Mouse (Mus musculus) left cerebral cortex, adult 9 months (tissue): ENCODE measurements around the gene Gpr156.
A peak's percentile ranks its signal among the peaks of the same experiment; 100 is the strongest.

Experiments used
- DNase-seq, 2 experiments: peaks; one replicate each; pipeline ENCODE4 v3.0.0; 2022; ENCODE audit warnings: low spot score in 2 of 2

The Gpr156 gene

DNA sequence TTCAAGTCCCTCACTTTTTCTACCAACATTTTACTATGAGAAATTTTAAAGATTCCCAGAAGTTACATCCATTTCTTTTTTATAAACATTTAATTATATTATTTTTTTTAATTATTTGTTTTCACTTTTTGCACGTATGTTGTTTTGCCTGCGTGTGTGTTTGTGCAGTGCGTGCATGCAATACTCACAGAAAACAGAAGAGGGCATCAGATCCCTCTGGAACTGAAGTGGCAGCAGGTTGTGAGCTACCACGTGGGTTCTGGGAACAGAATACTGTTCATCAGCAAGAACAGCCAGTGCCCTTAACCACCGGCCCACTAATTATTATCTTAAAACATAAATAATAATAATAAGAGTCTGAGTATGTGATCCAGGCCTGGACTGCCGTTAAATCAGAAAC lies 2.7 kb downstream of the Gpr156 start:
- no peak for DNase-seq

- no peak for DNase-seq
Observed at GRCm38 (mm10) chr16:37920842-37921409, 4.6 kb downstream of the Gpr156 start.

DNA sequence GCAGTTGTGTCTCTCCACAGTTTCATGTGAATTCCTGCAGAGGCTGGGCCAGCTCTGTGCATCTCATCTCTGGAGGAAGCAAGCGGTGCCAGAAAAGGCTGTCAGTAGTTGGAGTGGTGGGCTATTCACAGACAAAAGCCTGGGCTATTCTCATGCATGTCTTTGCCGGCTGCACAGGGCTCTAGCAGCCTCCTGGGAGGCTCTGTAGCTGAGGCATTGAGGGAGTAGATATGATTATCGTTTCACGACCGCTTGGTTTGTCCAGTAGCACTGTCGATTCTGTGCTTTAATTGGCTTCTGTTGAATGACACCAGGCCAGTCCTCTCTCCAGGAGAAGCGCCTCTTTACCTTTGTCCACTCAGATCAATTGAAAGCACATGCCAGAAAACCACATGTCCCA lies 9.8 kb downstream of the Gpr156 start:
- no peak for DNase-seq

GRCm38 (mm10) chr16:37927117-37927516 lies 10.8 kb downstream of the Gpr156 start:
- DNase-seq, result no peak

GRCm38 (mm10) chr16:37929006-37929405 lies 12.7 kb downstream of the Gpr156 start:
- DNase-seq, result no peak

DNA sequence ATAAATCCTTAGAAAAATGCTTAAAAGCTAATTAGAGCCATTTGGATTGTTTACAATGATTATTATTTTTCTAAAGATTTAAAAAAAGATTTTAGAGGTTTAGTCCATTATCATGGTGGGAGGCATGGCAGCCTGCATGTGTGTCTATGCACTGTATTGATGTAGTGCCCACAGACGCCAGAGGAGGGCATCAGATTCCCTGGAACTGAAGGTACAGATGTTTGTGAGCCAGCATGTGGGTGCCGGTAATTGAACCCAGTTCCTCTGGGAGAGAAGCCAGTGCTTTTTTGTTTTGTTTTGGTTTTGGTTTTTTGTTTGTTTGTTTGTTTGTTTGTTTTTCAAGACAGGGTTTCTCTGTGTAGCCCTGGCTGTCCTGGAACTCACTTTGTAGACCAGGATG lies 13.3 kb downstream of the Gpr156 start:
- DNase-seq, result no peak

DNA sequence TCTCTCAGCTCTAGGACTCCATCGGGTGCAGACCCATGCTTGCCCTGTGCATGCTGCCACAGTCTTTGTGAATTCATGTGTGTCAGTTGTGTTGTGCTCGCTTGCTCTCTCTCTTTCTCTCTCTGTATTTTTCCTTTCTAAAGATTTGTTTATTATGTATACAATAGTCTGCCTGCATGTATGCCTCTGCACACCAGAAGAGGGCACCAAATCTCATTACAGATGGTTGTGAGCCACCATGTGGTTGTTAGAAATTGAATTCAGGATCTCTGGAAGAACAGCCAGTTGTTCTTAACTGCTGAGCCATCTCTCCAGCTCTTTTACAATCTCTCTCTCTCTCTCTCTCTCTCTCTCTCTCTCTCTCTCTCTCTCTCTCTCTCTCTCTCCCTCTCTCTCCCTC lies 18.6 kb downstream of the Gpr156 start:
- no peak for DNase-seq

GRCm38 (mm10) chr16:37937276-37937675 lies 21.0 kb downstream of the Gpr156 start:
- no peak for DNase-seq

- peak; percentile 79 to 81 for DNase-seq
Observed at GRCm38 (mm10) chr16:37938125-37939081, 22.1 kb downstream of the Gpr156 start.

- DNase-seq, result peak in 1 of 2 experiments; percentile 12
Observed at GRCm38 (mm10) chr16:37939082-37939863, 23.0 kb downstream of the Gpr156 start.

GRCm38 (mm10) chr16:37940291-37940690 lies 24.0 kb downstream of the Gpr156 start:
- DNase-seq, result no peak

- DNase-seq, result no peak
Observed at GRCm38 (mm10) chr16:37943701-37944100, 27.4 kb downstream of the Gpr156 start.

- peak in 1 of 2 experiments; percentile 40 for DNase-seq
Observed at GRCm38 (mm10) chr16:37945031-37945796, 28.9 kb downstream of the Gpr156 start.

GRCm38 (mm10) chr16:37947160-37947559 lies 30.9 kb downstream of the Gpr156 start:
- DNase-seq, result peak in 1 of 2 experiments; percentile 25

- no peak for DNase-seq
Observed at GRCm38 (mm10) chr16:37948365-37948764, 32.1 kb downstream of the Gpr156 start.

- DNase-seq, result no peak
Observed at GRCm38 (mm10) chr16:37951171-37951570, 34.9 kb downstream of the Gpr156 start.

- DNase-seq, result no peak
Observed at GRCm38 (mm10) chr16:37953186-37953585, 36.9 kb downstream of the Gpr156 start.

DNA sequence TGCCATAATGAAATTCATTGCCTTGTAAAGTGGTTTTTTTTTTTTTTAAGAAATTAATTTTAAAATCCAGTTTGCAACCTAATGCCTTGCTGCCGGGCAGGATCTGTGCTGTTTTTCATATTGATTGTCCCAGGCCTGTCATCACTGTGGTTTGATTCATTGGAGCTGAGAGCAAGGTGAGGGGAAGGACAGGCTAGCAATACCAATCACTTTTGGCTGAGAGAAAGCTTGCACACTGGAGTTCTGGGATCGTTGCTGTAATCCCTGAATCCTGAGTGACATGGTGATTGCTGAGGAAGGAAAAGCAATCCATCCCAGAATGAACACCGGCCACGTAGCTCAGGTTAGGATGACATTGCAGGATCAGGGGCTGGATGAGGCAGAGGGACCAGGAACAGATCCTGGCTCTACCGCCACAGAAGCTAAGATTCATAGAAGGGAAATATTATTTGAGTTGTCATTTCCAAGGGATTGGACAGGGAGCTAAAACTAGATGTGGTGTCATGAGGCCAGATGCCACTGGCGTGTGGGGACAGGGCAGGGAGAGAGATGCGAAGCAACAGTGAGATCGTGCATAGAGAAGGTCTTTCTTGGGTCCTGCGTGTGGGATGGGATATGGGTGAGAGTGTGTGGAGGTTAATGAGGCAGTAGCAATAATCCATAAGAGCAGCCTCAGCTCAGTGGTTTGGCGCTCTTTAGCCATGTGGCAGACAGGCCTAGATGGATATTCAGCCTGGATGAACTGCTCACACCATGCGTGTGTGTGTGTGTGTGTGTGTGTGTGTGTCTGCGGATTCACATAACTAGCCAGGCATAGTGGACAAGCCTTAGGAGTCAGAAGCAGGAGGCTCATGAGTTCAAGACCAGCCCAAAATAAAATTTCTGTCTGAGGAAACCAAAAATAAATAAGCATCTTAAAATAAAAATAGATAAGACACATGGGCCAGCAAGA lies 38.0 kb downstream of the Gpr156 start:
- DNase-seq, result no peak

- DNase-seq, result no peak
Observed at GRCm38 (mm10) chr16:37955336-37955917, 39.1 kb downstream of the Gpr156 start.

DNA sequence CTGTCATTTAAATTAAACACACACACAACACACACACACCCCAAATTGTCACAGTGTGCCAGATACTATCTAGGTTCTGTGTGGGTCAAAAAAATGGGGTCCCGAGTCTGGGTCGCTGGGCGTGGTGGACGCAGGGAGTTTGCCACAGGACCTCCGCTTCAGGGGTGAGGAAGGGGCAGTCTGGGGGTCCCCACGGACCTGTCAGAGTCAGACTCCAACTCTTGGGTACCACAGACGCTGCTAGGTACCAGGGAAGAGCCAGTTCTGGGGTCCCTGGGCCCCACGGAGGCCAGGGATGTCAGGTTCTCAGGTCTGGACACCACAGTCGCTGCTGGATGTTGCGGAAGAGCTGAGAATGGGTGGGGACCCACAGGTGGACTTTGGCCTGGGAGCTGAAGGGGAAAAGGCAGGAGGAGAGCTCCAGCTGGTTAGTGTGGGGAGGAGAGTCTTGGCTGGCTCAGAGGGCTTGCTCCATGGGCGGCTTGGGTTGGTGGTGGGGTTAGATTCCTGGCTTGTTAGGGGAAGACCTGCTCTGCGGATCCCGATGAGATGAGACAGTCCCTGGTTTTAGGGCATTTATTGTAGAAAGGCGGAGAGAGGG lies 39.9 kb downstream of the Gpr156 start:
- no peak for DNase-seq
